ENCODE assay signal across 8 mouse cellular contexts in the genomic region with DNA sequence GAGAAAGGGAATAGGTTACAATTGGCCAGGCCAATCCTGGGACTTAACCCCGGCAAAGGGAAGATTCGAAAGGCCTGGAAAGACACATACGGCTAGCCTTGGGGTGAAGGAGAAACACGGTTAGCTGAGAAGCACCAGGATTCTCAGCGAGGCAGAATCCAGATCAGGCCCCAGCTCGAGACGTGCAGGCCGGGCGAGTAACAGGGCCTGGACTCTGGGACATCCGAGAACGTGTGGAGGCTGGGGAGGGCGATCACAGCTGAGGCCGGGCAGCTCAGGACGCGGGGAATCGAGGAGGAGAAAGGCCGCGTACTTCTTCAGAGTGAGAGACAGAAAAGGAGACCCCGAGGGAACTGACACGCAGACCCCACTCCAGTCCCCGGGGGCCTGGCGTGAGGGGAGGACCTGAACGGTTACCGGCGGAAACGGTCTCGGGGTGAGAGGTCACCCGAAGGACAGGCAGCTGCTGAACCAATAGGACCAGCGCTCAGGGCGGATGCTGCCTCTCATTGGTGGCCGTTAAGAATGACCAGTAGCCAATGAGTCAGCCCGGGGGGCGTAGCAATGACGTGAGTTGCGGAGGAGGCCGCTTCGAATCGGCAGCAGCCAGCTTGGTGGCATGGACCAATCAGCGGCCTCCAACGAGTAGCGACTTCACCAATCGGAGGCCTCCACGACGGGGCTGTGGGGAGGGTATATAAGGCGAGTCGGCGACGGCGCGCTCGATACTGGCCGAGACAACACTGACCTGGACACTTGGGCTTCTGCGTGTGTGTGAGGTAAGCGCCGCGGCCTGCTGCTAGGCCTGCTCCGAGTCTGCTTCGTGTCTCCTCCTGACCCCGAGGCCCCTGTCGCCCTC. TPM values are rescaled to one million over a fixed set of nuclear protein-coding genes. Genes with fewer than 3 reads are reported as not detected.
DNase-seq lines count a peak whose midpoint lies in the region; ATAC-seq and TF ChIP-seq lines count a peak whose summit lies in the region.

Gene Hspa5, plus strand, starts transcription at position 603 of the 859 bp plus-strand sequence.

- H3K27ac ChIP-seq in heart, embryonic 11.5 days (ENCODE audit: low read depth, low read length): peak within 1 kb of the TSS; percentile 92
- H3K27ac ChIP-seq in kidney, embryonic 16.5 days (ENCODE audit: low read length): peak within 1 kb of the TSS; percentile 94
- peak within 1 kb of the TSS; percentile 87 for H3K27ac ChIP-seq in liver, adult 2 months (replicated peaks; ENCODE audit: insufficient read depth, low read depth, low read length)

- H3K36me3 ChIP-seq in C2C12 (ENCODE audit: control insufficient read depth, insufficient read depth) (peaks cover 43% of the 10 kb centered on the region), myocyte (ENCODE audit: control insufficient read depth, insufficient read depth) (peaks cover 41% of the 10 kb centered on the region)
- H3K36me3 ChIP-seq in erythroblast, embryonic 14.5 days (ENCODE audit: control insufficient read depth): peaks cover 54% of the 10 kb centered on the region
- peaks cover 29% of the 10 kb centered on the region for H3K36me3 ChIP-seq in heart, embryonic 11.5 days (ENCODE audit: control insufficient read depth, insufficient read depth, low read length)
- peaks cover 36% of the 10 kb centered on the region for H3K36me3 ChIP-seq in kidney, embryonic 16.5 days (ENCODE audit: insufficient read depth, low read length)
- peaks cover 38% of the 10 kb centered on the region for H3K36me3 ChIP-seq in liver, adult 2 months (ENCODE audit: control insufficient read depth, insufficient read depth, low read length)
- peaks cover 23% of the 10 kb centered on the region for H3K36me3 ChIP-seq in splenic B cell, adult 2 months (ENCODE audit: control insufficient read depth, insufficient read depth, low read length, poor library complexity, severe bottlenecking)

- peaks cover 63% of the 10 kb centered on the region for H3K79me2 ChIP-seq in C2C12 (ENCODE audit: control insufficient read depth, insufficient read depth)
- peaks cover 18% of the 10 kb centered on the region for H3K79me2 ChIP-seq in liver, adult 2 months (ENCODE audit: control insufficient read depth, insufficient read depth, low read length)
- peaks cover 55% of the 10 kb centered on the region for H3K79me2 ChIP-seq in myocyte (ENCODE audit: control insufficient read depth, insufficient read depth)

- ATAC-seq in heart, embryonic 11.5 days (replicated peaks; ENCODE audit: insufficient number of reproducible peaks, low FRiP score, low TSS enrichment): peak; percentile 99
- ATAC-seq in kidney, embryonic 16.5 days (ENCODE audit: low FRiP score, low TSS enrichment): peak; percentile 99

- H3K27me3 ChIP-seq in C2C12 (ENCODE audit: control insufficient read depth, insufficient read depth, insufficient read length) (no peaks in the 10 kb centered on the region), myocyte (ENCODE audit: control insufficient read depth, insufficient read depth, insufficient read length) (no peaks in the 10 kb centered on the region)
- no peaks in the 10 kb centered on the region for H3K27me3 ChIP-seq in erythroblast, embryonic 14.5 days (ENCODE audit: control insufficient read depth)
- no peaks in the 10 kb centered on the region for H3K27me3 ChIP-seq in heart, embryonic 11.5 days (ENCODE audit: control insufficient read depth, insufficient read depth, low read length)
- no peaks in the 10 kb centered on the region for H3K27me3 ChIP-seq in kidney, embryonic 16.5 days (ENCODE audit: insufficient read depth, low read length)
- H3K27me3 ChIP-seq in liver, adult 2 months (ENCODE audit: control insufficient read depth, insufficient read depth, low read length): no peaks in the 10 kb centered on the region
- no peaks in the 10 kb centered on the region for H3K27me3 ChIP-seq in splenic B cell, adult 2 months (ENCODE audit: control insufficient read depth, insufficient read depth, low read length, poor library complexity, severe bottlenecking)

- no peak for TF ChIP-seq CTCF in C2C12 (IDR thresholded peaks at IDR 0.05; ENCODE audit: control insufficient read depth, insufficient read depth, insufficient read length)
- no peak for TF ChIP-seq CTCF in brain, embryonic 14.5 days (IDR thresholded peaks at IDR 0.05; ENCODE audit: borderline replicate concordance, extremely low read depth, insufficient read depth, insufficient read length)
- TF ChIP-seq CTCF in liver, adult 2 months (IDR thresholded peaks at IDR 0.05; ENCODE audit: low read depth, low read length): no peak

- peak within 1 kb of the TSS; percentile 76 for H3K4me2 ChIP-seq in heart, embryonic 11.5 days
- peak within 1 kb of the TSS; percentile 90 for H3K4me2 ChIP-seq in kidney, embryonic 16.5 days (replicated peaks; ENCODE audit: low read depth, low read length)
- H3K4me2 ChIP-seq in myocyte (ENCODE audit: low read depth): peak within 1 kb of the TSS; percentile 91

- DNase-seq in brain, embryonic 14.5 days (ENCODE audit: low read depth): peak; percentile 100
- peak; percentile 99 for DNase-seq in liver, adult 2 months (ENCODE audit: extremely low read depth, low read depth, low spot score)
- DNase-seq in splenic B cell, adult 2 months (ENCODE audit: low read depth, low spot score): peak; percentile 100

- under 1% methylated on average over 60 of the region's 60 CpGs for WGBS in heart, embryonic 11.5 days (ENCODE audit: insufficient replicate concordance)
- under 1% methylated on average over 60 of the region's 60 CpGs for WGBS in kidney, embryonic 16.5 days
- WGBS in liver, adult 2 months: under 1% methylated on average over 60 of the region's 60 CpGs

- peak within 1 kb of the TSS; percentile 98 for H3K9ac ChIP-seq in heart, embryonic 11.5 days (ENCODE audit: low read depth, low read length)
- peak within 1 kb of the TSS; percentile 99 for H3K9ac ChIP-seq in kidney, embryonic 16.5 days (replicated peaks; ENCODE audit: low read length)
- H3K9ac ChIP-seq in liver, adult 2 months (ENCODE audit: low read depth, low read length): peak within 1 kb of the TSS; percentile 95

- peaks cover 56% of the 10 kb centered on the region for H3K79me3 ChIP-seq in C2C12 (ENCODE audit: low read depth)

- H3ac ChIP-seq in C2C12 (ENCODE audit: control insufficient read depth, insufficient read length, low read depth) (peak within 1 kb of the TSS; percentile 97), myocyte (ENCODE audit: control insufficient read depth, insufficient read length) (peak within 1 kb of the TSS; percentile 84)

- H3K4me1 ChIP-seq in erythroblast, embryonic 14.5 days (ENCODE audit: control insufficient read depth): peaks cover 48% of the 10 kb centered on the region
- H3K4me1 ChIP-seq in heart, embryonic 11.5 days (ENCODE audit: control insufficient read depth, insufficient read depth, low read length): peaks cover 31% of the 10 kb centered on the region
- peaks cover 41% of the 10 kb centered on the region for H3K4me1 ChIP-seq in kidney, embryonic 16.5 days (ENCODE audit: insufficient read depth, low read length)
- H3K4me1 ChIP-seq in liver, adult 2 months (ENCODE audit: control insufficient read depth, insufficient read depth, low read length): peaks cover 26% of the 10 kb centered on the region

- peak; percentile 98; the same call in 1 of the 2 replicates for TF ChIP-seq POLR2A in brain, embryonic 14.5 days (IDR thresholded peaks at IDR 0.05; ENCODE audit: borderline replicate concordance, extremely low read depth, insufficient read depth, insufficient read length, poor library complexity, severe bottlenecking)
- TF ChIP-seq POLR2A in liver, adult 2 months (IDR thresholded peaks at IDR 0.05; ENCODE audit: extremely low read depth, insufficient read depth, low read length): peak; percentile 100
- TF ChIP-seq POLR2A in myocyte (IDR thresholded peaks at IDR 0.05; ENCODE audit: insufficient read length, low read depth): peak; percentile 99

- peak within 1 kb of the TSS; percentile 97 for H3K4me3 ChIP-seq in C2C12 (ENCODE audit: insufficient read depth, poor library complexity, severe bottlenecking)
- peak within 1 kb of the TSS; percentile 74 for H3K4me3 ChIP-seq in erythroblast, embryonic 14.5 days (replicated peaks)
- H3K4me3 ChIP-seq in heart, embryonic 11.5 days (ENCODE audit: low read depth, low read length): peak within 1 kb of the TSS; percentile 96
- H3K4me3 ChIP-seq in kidney, embryonic 16.5 days (ENCODE audit: low read length): peak within 1 kb of the TSS; percentile 93
- H3K4me3 ChIP-seq in liver, adult 2 months (ENCODE audit: insufficient read depth, low read depth, low read length): peak within 1 kb of the TSS; percentile 93
- peak within 1 kb of the TSS; percentile 99 for H3K4me3 ChIP-seq in myocyte

- peaks cover 5% of the 10 kb centered on the region for H3K9me3 ChIP-seq in erythroblast, embryonic 14.5 days (ENCODE audit: control insufficient read depth, low read length)
- no peaks in the 10 kb centered on the region for H3K9me3 ChIP-seq in heart, embryonic 11.5 days (replicated peaks; ENCODE audit: control insufficient read depth, low read length)
- H3K9me3 ChIP-seq in kidney, embryonic 16.5 days (ENCODE audit: low read length): no peaks in the 10 kb centered on the region

TF ChIP-seq in C2C12, 6 proteins besides CTCF, POLR2A, EP300 and RAD21 (continues in another document):
- TF ChIP-seq FOSL1 (IDR thresholded peaks at IDR 0.05; ENCODE audit: insufficient read depth, low read length, poor library complexity, severe bottlenecking): no peak
- no peak for TF ChIP-seq MYOG (IDR thresholded peaks at IDR 0.05; ENCODE audit: control insufficient read depth, extremely low read depth, insufficient read length)
- no peak for TF ChIP-seq MAX (IDR thresholded peaks at IDR 0.05)
- TF ChIP-seq USF1 (IDR thresholded peaks at IDR 0.05; ENCODE audit: low read depth): no peak
- TF ChIP-seq MYOD1 (IDR thresholded peaks at IDR 0.05; ENCODE audit: control insufficient read depth, insufficient read length, low read depth): no peak

TF ChIP-seq in myocyte, 11 proteins besides CTCF, POLR2A, EP300 and RAD21 (continues in another document):
- TF ChIP-seq E2F4 (IDR thresholded peaks at IDR 0.05; ENCODE audit: insufficient read depth): peak; percentile 59
- no peak for TF ChIP-seq MYOG (IDR thresholded peaks at IDR 0.05; ENCODE audit: control insufficient read depth in 1 of 3, insufficient read depth in 1 of 3, insufficient read length in 2 of 3, low read depth in 2 of 3)
- TF ChIP-seq USF1 (IDR thresholded peaks at IDR 0.05; ENCODE audit: low read depth): no peak
- peak; percentile 67 for TF ChIP-seq REST (IDR thresholded peaks at IDR 0.05; ENCODE audit: insufficient read depth, insufficient read length)
- TF ChIP-seq MAX (IDR thresholded peaks at IDR 0.05; ENCODE audit: low read depth): no peak

RNA-seq across cellular contexts. Expression of gene Hspa5, which starts in this region (rescaled TPM):
- 520 TPM for polyA plus RNA-seq in C2C12 (2012; fragmentation: generic; extraction: Trizol)
- 361 and 367 TPM in 2 replicates for polyA plus RNA-seq in brain, embryonic 14.5 days (2012; rRNA removed)
- 8.1 and 12.3 TPM in 2 replicates for polyA plus RNA-seq in erythroblast, embryonic 14.5 days (2012)
- polyA plus RNA-seq in heart, embryonic 11.5 days (2014; fragmentation: Nextera tagmentation; extraction: Ambion mirVana): 931 and 1,133 TPM in 2 replicates
- 983 and 1,090 TPM in 2 replicates for polyA plus RNA-seq in kidney, embryonic 16.5 days (2015; fragmentation: Nextera tagmentation; extraction: Ambion mirVana)
- 843 and 1,003 TPM in 2 replicates for total RNA-seq in liver, adult 2 months (2014; rRNA removed)
- polyA plus RNA-seq in liver, adult 2 months (2012; rRNA removed): 1,344 and 1,475 TPM in 2 replicates
- polyA plus RNA-seq in myocyte (2012; fragmentation: generic; extraction: Trizol): 451 TPM

Comparison
In these comparisons a context has a peak if more than half of its experiments do, and no peak if none do; other contexts are left out.
1. Peak in every context shown above with its lines: DNase-seq, ATAC-seq, H3K4me3 ChIP-seq and H3K27ac ChIP-seq.
2. RNA of gene Hspa5 (polyA plus RNA-seq): 1,344 to 1,475 TPM in liver, adult 2 months, 983 to 1,090 TPM in kidney, embryonic 16.5 days, 931 to 1,133 TPM in heart, embryonic 11.5 days, 520 TPM in C2C12 (single experiment), 451 TPM in myocyte (single experiment) and 361 to 367 TPM in brain, embryonic 14.5 days; 8.1 to 12.3 TPM in erythroblast, embryonic 14.5 days; every median in the first group is over 10 times any median in the second.